Mouse (Mus musculus) MEL-GATA-1-ER (cell line): ENCODE data around the gene Fkbp6.

Experiments
- DNase-seq: peaks from one replicate; pipeline ENCODE4 v3.0.0-alpha.2; 2012; ENCODE audit warnings: low read depth; ENCODE audit errors: extremely low read depth

The Fkbp6 gene

DNA sequence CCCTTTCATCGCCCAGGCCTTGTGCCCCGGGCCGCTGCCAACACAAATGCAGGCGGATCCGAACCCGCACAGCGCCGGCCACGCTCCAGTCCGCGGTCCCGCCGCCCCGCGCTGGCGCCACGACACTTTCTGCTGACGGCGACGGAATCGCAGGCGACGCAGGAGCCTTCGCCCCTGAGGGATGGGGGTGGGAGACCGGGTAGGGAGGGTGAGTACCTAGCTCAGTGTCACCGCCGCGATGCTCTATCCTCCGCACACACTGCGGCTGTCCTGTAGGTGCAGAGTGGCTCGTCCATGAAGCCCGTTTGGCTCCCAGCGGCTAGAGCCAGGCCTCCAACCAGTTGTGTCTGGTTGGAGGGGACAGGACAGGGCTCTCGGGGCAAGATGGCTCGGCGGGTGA lies 73.2 kb downstream of the Fkbp6 start:
- no peak for DNase-seq

DNA sequence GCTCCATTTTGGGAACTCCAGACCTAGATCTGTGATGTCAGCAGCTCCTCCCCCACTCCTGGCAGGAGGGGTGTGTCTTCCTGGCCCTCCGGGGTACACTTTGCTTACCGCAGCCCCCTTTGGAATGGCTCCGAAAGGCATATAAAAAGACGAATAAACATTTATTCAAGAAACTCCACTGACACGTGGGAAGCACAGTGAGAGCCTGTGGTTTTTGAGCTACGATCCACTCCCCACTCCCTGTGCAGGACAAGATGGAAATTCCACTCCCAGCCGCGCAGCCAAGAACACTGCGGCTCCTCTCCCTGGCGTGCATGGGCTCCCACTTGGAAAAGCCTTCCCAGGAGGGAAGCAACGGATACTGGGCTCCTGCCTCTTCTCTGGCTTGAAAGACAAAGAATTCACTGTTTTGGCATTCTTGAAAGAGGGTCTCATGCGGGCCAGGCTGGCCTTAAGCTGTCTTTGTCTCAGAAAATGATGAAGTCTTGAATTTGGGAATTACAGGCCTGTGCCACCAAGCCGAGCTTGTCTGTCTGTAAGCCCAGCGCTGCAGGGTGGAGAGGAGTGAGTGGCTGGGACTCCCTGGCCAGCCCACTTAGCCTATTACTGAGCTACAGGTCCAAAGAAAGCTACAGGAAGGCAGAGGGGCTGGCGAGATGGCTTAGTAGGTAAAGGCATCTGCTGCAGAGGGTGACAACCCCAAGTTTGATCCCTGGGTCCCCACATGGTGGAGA lies 75.0 kb downstream of the Fkbp6 start:
- DNase-seq, result no peak

DNA sequence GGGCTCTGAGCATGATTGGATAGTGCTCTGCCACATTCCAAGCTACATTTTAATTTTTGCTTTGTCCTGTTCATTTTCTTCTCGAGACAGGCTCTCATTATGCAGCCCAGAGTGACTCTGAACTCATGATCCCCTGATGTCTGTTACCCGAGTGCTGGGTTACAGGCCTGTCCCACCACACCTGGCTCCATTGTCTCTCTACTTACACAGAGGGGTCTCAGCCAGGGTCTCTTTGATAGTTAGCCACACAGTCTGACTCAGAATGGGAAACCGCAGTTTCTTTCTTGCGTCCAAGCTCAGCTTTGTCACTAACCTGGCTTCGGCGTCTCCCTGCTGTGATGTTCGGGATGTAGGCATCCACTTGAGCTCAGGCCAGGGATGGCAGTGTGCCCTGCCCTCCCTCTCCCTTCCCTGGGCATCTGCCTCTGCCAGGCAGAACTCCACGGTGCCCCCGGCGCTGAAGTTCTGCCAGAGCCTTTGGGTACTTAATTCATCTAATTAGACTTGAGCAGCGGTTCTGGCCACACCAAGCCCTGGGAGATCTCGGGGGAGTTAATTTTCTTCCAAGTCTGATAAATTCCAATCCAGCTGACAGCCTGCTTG lies 78.2 kb downstream of the Fkbp6 start:
- DNase-seq, result no peak

DNA sequence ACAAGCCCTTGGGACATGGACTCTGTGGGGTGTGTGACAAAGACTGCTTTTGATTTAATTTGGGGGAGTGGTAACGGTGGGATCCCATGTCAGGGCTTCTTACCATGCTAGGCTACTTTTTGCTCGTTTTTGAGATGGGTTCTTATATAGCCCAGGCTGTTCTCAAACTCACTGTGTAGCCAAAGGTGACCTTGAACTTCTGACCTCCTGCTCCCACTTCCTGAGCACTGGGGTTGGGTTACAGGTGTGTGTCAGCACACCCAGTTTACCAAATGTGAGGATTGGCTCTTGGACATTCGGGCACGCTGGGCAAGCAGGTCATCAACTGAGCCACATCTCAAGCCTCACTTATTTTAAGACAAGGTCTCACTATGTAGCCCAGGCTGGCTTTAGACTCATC lies 79.5 kb downstream of the Fkbp6 start:
- DNase-seq, result no peak

DNA sequence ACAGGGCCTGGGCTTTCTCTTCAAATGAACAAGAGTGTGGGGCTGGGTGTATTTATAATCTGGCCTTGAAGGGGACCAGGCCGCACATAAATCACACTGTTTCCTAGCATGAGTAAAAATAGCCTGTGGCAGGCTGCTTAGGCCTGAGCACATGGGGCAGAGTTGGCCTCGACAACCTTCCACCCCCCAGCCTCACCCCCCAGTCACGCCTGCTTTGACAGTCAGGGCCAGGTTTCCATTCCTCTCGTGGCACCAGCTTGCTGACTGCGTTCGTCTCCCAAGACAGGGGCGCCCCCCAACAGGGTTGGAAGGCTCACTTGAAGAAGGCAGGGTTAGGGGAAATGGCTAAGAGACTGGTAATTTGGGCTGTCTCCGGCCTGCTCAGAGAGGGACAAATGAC lies 80.4 kb downstream of the Fkbp6 start:
- no peak for DNase-seq

DNA sequence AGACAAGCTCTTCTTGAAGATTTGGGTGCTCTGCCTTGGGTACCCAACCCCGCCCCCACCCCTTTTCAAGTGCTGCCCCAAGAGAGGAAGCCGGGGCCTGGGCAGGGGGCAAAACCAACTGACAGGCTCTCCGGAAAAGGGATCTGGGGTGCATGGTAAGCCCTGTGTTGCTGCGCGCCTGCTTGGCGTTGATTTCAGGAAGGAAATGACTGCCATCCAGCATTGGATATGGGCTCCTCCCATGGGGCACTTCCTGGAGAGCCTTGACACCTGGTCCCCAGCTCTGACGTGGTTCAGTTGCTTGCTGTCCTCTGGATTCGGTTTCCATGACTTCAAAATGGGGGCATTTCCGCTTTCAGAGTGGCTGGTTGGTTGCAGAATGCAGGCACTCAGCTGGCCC lies 85.3 kb downstream of the Fkbp6 start:
- no peak for DNase-seq

DNA sequence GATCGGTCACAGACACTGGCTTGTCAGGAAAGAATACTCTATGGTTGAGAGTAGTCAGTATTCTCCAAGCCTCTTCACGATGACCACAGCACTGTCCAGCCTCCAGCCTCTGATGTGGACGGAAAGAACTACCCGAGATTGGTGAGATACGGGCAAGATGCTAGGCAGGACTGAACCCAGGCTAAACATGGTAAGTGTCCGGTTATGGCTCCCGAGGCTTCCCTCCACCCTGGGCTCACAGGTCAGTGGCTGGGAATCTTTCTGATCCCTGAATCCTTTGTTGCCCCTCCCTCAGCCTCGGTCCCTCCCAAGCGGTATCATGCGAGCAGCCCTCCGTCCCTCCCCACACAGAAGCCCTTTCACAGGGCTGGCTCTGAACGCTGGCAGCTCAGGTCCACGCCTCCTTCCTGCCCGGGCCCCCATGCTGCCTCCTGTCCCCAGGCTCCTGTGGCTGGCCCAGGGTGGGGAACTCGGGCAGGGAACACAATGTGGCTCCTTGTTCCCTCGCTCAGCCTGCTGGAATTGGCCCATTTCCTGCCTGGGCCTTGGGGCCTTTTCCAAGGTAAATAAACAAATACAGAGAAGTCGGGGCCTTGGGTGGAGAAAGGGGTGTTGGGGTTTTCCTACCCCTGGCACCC lies 85.9 kb downstream of the Fkbp6 start:
- DNase-seq, result no peak

DNA sequence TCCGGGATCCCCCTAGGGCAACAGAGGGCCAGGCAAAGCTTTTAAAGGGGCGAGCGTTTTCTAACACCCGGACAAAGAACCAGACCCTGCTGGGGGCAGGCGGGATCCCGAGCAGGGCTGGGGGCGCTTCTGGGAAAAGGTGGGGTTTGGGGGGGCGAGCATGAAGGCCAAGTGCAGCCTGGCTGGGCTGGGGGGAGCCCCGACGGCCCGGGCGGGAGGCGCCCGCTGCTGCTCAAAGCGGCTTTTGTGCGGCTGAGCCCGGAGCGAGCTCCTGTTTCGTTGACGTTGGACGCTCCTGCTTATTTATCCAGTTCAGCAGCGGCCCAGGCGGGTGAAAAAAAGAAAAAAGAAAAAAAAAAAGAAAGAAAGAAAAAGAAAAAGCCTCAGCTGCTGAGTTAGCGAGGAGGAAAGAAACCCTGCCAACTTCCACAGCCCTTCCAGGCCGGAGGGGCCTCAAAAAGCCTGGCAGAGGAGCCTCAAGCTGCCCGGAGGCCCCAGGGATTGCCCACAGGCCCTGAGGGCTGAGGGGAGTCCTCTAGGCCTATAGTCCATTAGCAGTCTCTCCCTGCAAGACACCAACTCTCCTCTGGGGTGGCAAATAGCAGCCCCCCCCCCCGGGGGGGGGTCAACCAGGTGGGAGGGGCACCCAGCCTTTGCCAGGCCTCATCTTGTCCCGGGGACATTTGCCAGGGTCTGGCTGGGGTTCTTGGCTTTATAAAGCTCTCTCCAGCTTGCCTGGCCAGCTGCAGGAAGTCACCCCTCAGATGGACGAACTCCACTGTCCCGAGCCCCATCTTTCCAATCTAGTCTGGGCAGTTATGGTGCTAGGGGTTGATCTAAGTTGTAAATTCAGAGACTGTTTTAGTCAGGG lies 91.3 kb downstream of the Fkbp6 start:
- DNase-seq, result no peak

DNA sequence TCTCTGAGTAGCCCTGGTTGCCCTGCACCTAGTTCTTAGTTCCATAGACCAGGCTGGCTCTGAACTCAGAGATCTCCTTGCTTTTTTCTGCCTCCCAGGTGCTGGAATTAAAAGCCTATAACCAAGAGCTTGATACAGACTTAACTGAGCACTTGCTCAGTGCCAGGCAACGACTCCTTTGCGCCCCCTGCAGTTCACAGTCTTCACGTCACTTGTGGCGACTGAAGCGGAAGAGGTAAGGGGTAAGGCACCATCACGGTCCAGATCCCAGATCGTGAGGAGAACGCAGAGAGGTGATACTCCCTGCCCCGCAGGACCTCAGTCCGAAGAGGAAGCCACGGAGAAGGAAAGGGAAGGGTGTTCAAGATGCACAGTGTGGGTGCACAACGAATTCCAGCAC lies 92.3 kb downstream of the Fkbp6 start:
- DNase-seq, result no peak

DNA sequence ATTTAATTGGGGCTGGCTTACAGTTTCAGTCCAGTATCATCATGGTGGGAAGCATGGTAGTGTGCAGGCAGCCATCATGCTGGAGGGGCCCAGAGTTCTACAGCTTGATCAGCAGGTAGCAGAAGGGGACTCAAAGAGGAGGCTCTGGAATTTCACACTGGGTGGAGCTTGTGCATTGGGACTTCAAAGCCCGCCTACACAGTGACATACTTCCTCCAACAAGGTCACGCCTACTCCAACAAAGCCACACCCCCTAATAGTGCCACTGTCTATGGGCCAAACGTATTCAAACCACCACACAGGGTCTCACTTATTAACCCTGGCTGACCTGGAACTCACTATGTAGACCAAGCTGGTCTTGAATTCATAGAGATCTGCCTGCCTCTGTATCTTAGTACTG lies 93.7 kb downstream of the Fkbp6 start:
- DNase-seq, result no peak

DNA sequence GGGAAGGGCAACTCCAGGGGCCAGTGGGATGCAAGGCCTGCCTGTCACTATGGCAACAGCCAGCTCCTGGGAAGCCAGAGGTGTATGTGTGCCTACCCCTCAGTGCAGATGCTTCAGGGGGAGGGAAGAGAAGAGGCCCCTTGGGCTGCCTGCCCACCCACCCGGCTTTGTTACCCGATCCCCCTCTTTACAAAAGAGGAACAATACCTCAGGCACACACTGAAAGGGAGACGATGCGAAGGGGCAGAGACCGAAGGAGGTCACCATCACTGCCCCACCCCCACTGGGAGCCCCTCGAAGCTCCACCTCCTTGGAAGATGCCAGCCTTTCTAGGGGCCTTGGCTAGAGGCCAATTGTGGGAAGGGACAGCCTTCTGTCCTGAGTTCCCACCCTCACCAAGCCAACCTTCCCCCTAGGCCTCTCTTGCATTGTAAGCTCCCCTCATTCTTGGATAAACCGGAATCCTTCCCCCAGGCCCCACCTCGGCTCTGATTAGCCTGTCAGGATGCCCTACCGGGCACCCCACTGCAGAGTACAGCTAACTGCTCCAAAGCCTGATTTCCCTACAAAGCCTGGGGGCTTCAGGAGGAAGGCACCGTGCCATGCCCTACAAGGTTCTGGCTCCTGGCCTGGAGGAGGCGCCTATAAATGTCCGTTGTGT lies 96.0 kb downstream of the Fkbp6 start:
- no peak for DNase-seq

DNA sequence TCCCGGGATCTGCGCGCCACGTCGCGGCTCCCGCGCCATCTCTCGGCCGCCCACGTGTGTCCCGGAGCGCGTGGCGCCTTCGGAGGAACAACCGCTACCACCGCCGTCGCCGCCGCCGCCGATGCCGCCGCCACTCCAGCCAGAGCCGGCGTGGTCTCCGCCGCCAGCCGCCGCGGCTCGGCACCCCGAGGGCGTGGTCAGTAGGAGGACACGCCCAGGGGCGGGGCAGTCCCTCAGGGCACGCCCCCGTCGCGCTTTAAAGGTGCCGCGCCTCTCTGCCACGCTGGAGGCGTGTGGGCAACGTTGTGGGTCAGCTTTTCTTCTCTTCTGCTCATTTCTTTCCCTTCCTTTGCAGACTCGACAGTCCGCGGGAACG lies 98.8 kb downstream of the Fkbp6 start, which contains the start of gene Fzd9:
Gene Fzd9, minus strand, starts transcription at position 152 of the 376 bp plus-strand sequence.
- DNase-seq, result peak; percentile 14

DNA sequence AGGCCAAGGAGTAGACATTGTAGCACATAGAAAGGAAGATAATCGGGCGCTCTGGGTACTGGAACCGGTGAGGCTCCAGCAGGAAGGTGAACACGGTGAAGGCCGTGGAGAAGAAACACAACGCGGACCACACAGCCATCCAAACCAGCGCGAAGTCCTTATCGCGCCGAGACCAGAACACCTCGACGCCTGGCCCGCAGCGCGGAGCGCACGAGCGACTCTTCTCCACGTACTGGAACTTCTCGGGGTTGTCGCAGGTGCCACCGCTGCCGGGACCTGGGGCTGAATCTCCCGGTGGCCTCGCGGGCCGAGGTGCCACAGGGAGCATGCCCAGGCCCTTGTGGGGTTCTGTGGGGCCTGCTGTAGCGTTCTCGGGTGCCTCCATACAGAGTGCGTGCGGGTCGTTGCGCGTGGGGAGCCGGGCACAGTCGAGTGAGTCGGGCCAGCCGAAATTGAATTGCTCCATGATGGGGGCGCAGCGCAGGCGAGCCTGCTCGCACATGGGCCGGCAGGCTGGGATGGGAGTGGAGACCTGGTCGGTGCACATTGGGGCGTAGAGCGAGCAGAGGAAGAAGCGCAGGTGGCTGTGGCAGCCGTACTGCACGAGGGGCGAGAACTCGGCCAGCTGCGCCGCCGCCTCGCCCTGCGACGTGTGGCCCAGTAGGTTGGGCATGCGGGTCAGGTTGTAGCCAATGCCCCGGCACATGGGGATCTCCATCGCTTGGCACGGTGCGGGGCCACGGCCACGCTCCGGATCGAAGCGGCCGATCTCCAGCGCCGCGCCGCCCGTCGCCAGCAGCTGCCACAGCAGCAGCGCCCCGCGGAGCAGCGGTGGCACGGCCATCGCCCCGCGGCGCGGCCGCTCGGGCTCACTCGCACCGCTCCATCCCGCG lies 99.4 kb downstream of the Fkbp6 start:
- peak; percentile 28 for DNase-seq

DNA sequence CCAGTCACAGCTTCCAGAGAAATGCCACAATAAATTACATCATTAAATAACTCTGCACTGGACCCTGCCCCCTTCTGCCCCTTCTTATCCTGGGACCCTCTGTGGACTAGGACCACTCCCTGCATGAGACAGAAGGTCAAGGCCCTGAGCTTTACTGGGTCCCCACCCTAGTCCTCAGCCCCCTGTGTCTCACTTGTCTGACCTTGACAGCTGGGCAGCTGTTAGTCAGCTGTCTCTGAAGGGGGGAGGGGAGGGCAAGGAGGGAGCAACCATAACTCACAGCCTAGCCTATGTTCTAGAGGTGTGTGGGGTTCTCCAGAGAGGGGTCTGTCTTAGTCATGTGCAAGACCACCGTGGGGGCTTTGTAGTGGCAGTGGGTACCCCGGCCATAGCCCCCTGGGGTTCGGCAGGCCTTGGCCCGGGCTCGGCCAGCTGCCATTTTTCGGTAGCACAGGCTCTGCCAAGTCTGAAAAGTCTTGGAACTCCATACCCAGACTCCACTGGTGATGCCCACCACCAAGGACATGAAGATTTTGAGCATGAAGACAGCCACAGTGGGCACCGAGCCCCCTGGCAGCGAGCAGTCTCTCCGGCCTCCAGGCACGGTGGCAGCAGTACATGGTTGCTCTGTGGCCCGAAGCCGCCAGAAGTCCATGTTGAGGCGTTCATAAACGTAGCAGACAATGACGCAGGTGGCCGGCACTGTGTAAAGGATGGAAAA lies 100.7 kb downstream of the Fkbp6 start:
- no peak for DNase-seq

DNA sequence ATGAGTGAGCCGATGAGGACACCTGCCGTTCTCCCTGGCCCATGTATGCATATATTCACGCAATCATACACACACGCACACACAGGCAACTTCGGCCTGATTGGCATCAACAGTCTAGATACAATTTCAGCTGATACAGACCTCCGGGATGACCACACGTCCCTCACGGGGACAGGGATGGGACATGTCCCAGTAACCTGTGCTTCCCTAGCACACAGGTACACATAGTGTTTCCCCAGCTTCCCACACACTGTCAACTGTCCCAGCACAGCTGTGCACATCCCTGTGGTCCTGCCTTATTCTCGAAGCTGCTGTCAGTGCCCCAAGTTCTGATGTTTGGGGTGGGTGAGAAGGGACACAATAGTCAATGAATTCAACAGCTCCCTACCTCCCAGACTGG lies 102.5 kb downstream of the Fkbp6 start:
- no peak for DNase-seq

DNA sequence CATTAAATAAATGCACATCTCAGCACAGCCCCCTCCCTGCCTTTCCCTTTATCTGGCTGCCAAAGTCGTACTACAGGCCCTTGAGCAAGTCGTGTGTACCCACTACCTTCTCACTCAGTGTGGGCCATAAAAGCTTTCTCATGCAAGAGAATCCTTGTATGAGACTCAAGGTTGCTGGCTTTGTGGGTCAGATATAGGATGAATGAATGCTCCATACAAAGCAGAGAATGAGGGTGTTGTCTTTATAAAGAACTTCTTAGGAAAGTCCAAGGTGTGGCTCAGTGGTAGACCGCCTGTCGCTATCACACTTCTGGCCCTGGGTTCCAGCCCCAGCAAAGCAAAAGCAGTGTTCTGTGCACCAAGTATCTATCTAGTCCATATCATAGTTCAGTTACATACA lies 103.3 kb downstream of the Fkbp6 start:
- DNase-seq, result no peak

DNA sequence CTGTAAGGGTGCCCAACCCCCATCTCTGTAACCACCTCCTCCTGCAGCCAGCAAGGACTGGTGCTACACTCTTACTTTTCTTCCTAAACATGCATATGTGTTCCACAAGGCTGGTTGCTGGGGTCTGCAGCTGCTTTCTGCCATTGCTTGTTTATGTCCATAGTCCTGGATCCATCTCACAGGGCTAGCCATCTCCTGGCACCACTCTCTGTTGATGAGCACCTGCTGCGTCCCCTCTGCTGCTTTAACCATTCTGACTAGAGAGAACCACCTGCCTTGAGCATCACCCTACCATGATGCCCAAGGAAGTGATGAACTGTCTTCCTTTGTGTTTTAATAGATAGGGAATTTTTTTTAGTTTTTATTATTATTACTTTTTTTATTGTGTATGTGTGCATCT lies 106.7 kb downstream of the Fkbp6 start:
- DNase-seq, result no peak

DNA sequence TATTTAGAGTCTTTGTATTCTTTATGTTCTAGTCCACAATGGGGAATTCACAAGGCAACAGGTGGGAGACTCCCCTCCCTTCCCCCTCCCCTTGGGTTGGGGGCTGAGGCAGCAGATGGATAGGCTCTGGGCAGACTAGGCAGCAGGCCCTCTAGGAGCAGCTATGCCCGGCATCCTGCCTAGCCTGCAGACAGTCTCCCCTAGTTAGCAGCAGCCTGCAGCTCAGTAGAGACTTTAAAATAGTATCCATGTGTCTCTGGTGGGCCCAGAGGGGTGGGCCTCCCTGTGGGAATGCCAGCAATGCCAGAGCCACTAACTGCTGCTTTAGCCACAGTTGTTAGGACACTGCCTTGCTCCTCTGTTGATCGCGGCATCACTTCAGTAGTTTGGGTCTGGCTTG lies 107.2 kb downstream of the Fkbp6 start:
- no peak for DNase-seq

DNA sequence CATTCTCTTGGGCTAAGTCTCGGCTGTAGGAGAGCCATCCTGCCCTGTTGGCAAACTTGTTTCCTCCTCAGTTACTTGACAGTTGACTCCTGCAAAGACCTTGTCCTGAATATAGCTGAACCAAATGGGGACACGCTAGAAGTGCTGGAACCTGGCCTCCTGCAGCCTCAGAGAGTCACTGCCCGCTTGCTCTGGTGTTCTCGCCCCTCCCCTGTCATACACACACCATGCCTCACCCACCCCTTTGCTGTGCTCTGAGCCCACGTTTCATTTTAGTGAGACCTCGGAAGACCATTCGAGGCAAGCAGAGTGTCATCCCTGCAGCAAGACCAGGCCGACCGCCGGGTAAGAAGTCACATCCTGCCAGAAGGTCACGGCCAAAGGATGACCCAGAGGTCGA lies 107.7 kb downstream of the Fkbp6 start:
- no peak for DNase-seq
